Mouse (Mus musculus) hindbrain, embryonic 13.5 days (tissue): ENCODE data around the gene Slc7a14. TPM values are rescaled to one million over a fixed set of nuclear protein-coding genes. Genes with fewer than 3 reads are reported as not detected.

ENCODE experiments used
- ATAC-seq: fragments of 200-750 bp; cut with Nextera tagmentation; 2 replicates; pipeline ENCODE4 v1.8.0; 2017; ENCODE audit warnings: moderate TSS enrichment; ENCODE audit not compliant: low FRiP score
- H3K27ac ChIP-seq: fragments of 300-500 bp; sonication (generic); 2 replicates; pipeline ENCODE4 v1.5.1; 2015; ENCODE audit warnings: inconsistent platforms, mild to moderate bottlenecking, moderate library complexity
- H3K27me3 ChIP-seq: fragments of 300-500 bp; sonication (generic); 2 replicates; pipeline ENCODE4 v1.6.1; 2015; ENCODE audit warnings: mild to moderate bottlenecking, inconsistent platforms
- H3K36me3 ChIP-seq: fragments of 300-500 bp; sonication (generic); 2 replicates; pipeline ENCODE4 v1.6.1; 2015; ENCODE audit warnings: mild to moderate bottlenecking, inconsistent platforms
- H3K4me1 ChIP-seq: fragments of 300-500 bp; sonication (generic); replicated peaks from 2 replicates; pipeline ENCODE4 v1.6.1; 2015; ENCODE audit warnings: inconsistent platforms
- H3K4me2 ChIP-seq: fragments of 300-500 bp; sonication (generic); 2 replicates; pipeline ENCODE4 v1.6.1; 2015; ENCODE audit warnings: inconsistent platforms, mild to moderate bottlenecking, moderate library complexity
- H3K4me3 ChIP-seq: fragments of 300-500 bp; sonication (generic); 2 replicates; pipeline ENCODE4 v1.5.1; 2015; ENCODE audit warnings: mild to moderate bottlenecking, inconsistent platforms
- H3K9ac ChIP-seq: fragments of 300-500 bp; sonication (generic); 2 replicates; pipeline ENCODE4 v1.6.1; 2015; ENCODE audit warnings: mild to moderate bottlenecking, inconsistent platforms
- H3K9me3 ChIP-seq: fragments of 300-500 bp; sonication (generic); 2 replicates; pipeline ENCODE4 v1.6.1; 2016; ENCODE audit warnings: inconsistent platforms
- WGBS: fragments of 180-500 bp; shearing (Covaris S2); methylation state at CpG from one replicate; pipeline ENCODE4 v1.1.7; 2015; 5-methylcytosine and 5-hydroxymethylcytosine counted together
- polyA plus RNA-seq: library from polyadenylated mRNA; unstranded; fragments of >200 nt; fragmentation: Nextera tagmentation; extraction: Ambion mirVana; gene quantifications from 2 replicates; pipeline ENCODE4 v1.2.1, GENCODE M21; 2015

Slc7a14 gene
- polyA plus RNA-seq = 3.8 and 4.8 TPM in 2 replicates

DNA sequence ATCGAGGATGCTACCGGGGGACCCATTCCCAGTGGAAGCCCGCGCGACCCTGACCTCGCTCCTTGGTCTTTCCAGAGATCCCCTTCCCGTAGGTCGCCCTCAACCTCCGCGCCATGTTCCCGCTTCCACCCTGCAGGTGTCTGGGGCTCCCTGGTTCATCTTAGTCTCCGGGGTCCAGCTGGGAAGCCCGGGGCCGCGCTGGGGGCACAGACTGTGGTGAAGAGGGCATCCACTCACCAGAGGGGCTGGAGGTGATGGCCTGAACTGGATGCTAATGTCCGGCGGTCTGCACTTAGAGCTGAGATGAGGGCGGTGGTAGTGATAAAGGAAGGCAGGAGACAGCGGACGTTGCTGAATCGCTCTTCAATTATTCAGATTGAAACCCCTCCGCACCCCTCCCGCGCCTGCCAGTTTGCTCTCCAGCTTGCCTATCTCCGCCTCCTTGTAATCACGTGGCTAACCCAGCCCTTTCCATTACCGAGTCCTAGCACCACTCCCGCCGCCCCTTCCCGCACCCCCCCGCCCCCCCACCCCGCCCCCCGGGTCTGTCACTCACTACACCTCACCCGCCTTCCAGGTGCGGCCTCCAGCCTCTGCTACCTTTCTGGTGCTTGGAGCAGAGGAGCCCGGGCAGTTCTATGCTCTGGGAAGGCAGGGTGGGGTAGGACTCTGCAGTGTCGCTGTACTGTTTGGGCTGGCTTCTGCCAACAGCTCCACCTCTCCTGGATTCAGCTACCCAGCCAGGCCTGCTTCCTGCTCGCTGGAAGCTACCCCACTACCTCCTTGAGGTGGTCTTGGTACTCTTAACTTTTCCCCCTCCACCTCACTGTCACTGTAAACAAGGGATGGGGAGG, at the start of gene Slc7a14:
Slc7a14 (minus strand) TSS at position 445 of the 854 bp plus-strand sequence.
- peaks cover 24% of the 10 kb centered on the region for H3K27me3 ChIP-seq
- H3K4me1 ChIP-seq = peaks cover 20% of the 10 kb centered on the region
- peak; percentile 92 for ATAC-seq
- H3K9me3 ChIP-seq = no peaks in the 10 kb centered on the region
- peak within 1 kb of the TSS; percentile 87 for H3K9ac ChIP-seq
- WGBS = 0% methylated on average over 37 of the region's 38 CpGs
- H3K27ac ChIP-seq = peak within 1 kb of the TSS; percentile 81
- H3K4me2 ChIP-seq = peak within 1 kb of the TSS; percentile 75
- H3K36me3 ChIP-seq = no peaks in the 10 kb centered on the region
- H3K4me3 ChIP-seq = peak within 1 kb of the TSS; percentile 68

DNA sequence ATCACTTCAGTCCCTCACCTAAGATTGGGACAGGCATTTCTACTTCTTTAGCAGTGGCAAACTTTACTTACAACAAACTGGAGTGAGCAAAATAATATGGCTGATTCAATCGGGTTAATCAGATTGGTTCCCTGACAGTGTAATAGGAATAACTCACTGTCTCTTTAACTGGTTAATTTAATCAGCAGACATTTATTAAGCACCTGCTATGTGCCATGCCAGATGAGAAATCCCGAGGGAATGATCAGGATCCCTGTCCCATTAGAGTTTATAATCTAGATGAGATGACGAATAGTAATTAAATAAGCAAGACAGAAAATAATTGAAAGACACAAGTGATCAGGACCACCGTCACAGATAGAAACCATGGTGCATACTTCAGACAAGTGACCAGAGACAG, 36.4 kb upstream of the Slc7a14 start:
- Histone ChIP-seq H3K36me3 (no peaks in the 10 kb centered on the region), H3K27ac (no peak overlapping the region), H3K4me2 (no peak overlapping the region), H3K4me1 (no peaks in the 10 kb centered on the region), H3K27me3 (no peaks in the 10 kb centered on the region), H3K9ac (no peak overlapping the region), H3K4me3 (no peak overlapping the region), H3K9me3 (no peaks in the 10 kb centered on the region)
- 65% methylated on average over 4 of the region's 4 CpGs for WGBS
- peak; percentile 57; the same call in 1 of the 2 replicates for ATAC-seq

DNA sequence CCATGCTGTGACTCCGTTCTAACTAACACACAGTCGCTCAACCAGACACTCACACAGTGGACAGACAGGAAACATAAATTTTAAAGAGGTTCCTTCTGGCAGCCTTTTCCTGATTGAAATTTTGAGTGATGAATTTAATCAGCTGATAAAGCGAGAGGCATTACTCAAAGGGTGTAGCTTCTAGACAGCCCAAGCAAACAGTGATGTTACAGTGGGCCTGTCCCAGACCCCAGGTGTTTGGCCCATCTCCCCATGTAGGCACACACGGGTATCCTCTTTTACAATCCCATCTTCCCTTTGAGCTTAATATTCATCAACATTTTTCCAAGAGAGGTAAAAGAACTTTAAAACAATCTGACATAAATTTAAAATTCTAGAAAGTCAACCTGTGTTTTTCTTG, 35.6 kb upstream of the Slc7a14 start:
- no peaks in the 10 kb centered on the region for H3K4me1 ChIP-seq
- no peak overlapping the region for H3K27ac ChIP-seq
- H3K36me3 ChIP-seq = no peaks in the 10 kb centered on the region
- no peaks in the 10 kb centered on the region for H3K9me3 ChIP-seq
- WGBS = 68% methylated on average over 4 of the region's 4 CpGs
- H3K4me3 ChIP-seq = no peak overlapping the region
- H3K9ac ChIP-seq = no peak overlapping the region
- no peaks in the 10 kb centered on the region for H3K27me3 ChIP-seq
- no peak for ATAC-seq
- H3K4me2 ChIP-seq = no peak overlapping the region

DNA sequence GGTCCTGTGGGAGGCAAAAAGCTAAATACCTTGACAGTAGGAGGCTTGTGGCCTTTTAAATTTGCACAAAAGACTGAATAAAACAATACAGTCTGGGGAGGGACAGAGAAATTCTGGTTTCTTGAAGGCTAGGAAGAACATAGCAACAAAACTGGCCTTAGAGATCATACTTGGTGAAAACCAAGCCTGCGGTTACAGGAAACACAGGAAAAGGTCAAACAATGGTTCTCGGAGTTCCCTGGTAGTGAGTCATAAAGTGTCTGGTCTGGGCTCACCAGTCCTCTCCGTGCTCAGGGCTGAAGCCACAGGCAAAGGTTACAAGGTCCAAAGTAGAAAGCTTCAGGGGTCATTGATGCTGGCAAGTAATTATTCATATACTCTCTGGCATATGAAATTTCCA, 29.1 kb upstream of the Slc7a14 start:
- Histone ChIP-seq H3K36me3 (no peaks in the 10 kb centered on the region), H3K9ac (no peak overlapping the region), H3K9me3 (no peaks in the 10 kb centered on the region), H3K4me3 (no peak overlapping the region), H3K4me2 (no peak overlapping the region), H3K27me3 (no peaks in the 10 kb centered on the region), H3K4me1 (no peaks in the 10 kb centered on the region), H3K27ac (no peak overlapping the region)
- WGBS = 79% methylated on average over 3 of the region's 3 CpGs
- ATAC-seq = no peak

DNA sequence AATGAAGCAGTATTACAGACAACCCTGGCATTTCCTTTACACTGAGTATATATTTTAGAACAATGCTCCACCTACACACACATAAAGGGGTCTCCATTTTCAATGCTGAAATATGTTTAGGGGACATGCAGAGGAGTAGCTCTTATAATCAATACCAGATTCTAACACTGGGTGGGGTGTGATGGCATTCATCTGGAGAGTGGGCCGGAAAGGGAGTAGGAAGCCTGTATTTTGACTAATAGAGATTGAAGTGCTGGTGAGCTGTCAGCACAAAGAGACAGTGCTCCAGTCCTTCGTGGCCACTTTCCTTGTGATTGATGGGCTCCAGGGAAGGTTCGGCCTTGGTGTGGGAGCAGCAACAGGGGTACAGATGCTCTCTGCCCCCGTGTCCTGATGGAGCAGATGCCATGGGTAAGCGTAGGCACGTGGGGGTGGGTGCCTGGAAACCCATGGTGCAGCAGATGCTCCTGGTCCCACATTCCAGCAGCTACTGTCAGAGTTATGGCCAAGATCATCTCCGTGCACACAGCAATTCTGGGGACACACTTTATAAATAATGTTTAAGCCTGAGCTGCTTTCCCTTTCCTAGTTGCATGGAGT, 18.2 kb upstream of the Slc7a14 start:
- 75% methylated on average over 7 of the region's 7 CpGs for WGBS

DNA sequence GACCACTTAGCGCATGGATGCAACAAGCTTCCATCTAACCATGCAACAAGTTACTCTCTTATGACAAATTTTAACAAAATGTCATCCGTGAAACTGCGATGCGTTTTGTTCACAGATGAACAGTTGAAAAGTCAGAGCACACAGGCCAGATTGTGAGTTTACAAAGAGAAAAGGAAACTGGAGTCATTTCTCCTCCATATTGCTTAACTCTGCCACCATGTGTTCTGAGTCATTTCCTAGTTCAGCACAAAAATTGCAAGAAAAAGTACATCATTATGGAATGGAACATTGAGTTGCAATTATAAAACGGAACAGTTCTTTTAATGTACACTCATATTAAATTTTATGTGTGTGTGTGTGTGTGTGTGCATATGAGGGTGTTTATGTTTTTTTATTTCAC, 17.6 kb upstream of the Slc7a14 start:
- H3K4me2 ChIP-seq = no peak overlapping the region
- no peak overlapping the region for H3K9ac ChIP-seq
- no peak for ATAC-seq
- H3K9me3 ChIP-seq = no peaks in the 10 kb centered on the region
- no peaks in the 10 kb centered on the region for H3K4me1 ChIP-seq
- WGBS = 95% methylated on average over 5 of the region's 5 CpGs
- H3K27me3 ChIP-seq = no peaks in the 10 kb centered on the region
- H3K36me3 ChIP-seq = no peaks in the 10 kb centered on the region
- no peak overlapping the region for H3K4me3 ChIP-seq
- no peak overlapping the region for H3K27ac ChIP-seq

More for the DNA sequence above, 18.2 kb upstream of the Slc7a14 start:
- H3K4me1 ChIP-seq = no peaks in the 10 kb centered on the region
- H3K4me2 ChIP-seq = no peak overlapping the region
- no peaks in the 10 kb centered on the region for H3K27me3 ChIP-seq
- no peaks in the 10 kb centered on the region for H3K36me3 ChIP-seq
- H3K4me3 ChIP-seq = no peak overlapping the region
- no peak for ATAC-seq
- no peaks in the 10 kb centered on the region for H3K9me3 ChIP-seq
- no peak overlapping the region for H3K9ac ChIP-seq
- no peak overlapping the region for H3K27ac ChIP-seq

DNA sequence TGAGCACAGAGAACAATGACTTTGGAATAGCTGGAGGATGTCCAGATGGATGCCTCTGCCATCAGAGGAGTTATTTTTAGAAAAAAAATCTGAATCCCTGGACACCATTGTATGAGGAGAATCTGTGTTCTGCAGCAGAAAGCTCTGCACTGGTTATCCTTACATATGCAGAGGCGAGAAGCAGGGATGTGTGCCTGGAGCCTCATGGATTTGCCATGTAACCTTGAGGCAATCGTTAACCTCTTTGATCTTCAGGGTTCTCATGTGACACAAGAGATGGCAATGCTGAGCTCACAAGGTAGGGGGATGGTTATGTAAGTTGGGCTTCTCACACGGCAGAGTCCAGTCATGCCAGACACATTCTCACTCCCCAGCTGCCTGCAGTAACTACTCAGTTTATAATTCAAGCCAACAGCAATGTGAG, 14.1 kb upstream of the Slc7a14 start:
- Histone ChIP-seq H3K9me3 (no peaks in the 10 kb centered on the region), H3K9ac (no peak overlapping the region), H3K36me3 (no peaks in the 10 kb centered on the region), H3K4me2 (no peak overlapping the region), H3K4me3 (no peak overlapping the region), H3K4me1 (no peaks in the 10 kb centered on the region), H3K27me3 (no peaks in the 10 kb centered on the region), H3K27ac (no peak overlapping the region)
- 71% methylated on average over 3 of the region's 3 CpGs for WGBS
- no peak for ATAC-seq

DNA sequence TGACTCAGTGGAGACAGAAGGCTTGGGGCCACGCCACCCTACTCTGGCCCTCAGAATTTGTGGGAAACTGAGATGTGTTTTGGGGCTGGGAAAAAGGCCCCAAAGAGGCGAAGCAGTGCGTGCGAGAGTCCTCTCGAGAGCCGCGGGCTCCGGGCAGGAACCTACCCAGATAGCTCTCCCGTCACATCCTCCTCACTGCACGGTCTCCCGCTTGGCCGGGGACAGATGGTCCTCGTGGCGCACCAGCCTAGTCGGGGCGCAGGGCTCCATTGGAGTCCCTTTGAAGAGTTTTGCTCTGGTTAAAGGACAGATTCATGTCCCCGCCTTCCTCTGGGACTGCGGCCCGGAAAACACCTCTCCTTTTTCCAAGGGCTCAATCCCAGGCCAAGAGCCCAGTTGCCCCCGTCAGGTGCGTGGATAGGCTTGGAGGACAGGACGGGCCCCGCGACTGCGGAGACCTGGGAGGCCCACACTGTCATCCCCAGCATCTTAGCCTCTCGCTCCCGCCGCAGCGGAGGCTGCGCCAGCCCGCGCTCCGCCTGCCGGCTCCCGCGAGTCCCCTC, 726 bp downstream of the Slc7a14 start:
- no peaks in the 10 kb centered on the region for H3K9me3 ChIP-seq
- H3K4me1 ChIP-seq = peaks cover 20% of the 10 kb centered on the region
- peak overlapping the region; percentile 68 for H3K4me3 ChIP-seq
- ATAC-seq = peak; percentile 86
- H3K27ac ChIP-seq = peak overlapping the region; percentile 81
- 2% methylated on average over 36 of the region's 36 CpGs for WGBS
- peak overlapping the region; percentile 87 for H3K9ac ChIP-seq
- no peaks in the 10 kb centered on the region for H3K36me3 ChIP-seq
- peak overlapping the region; percentile 75 for H3K4me2 ChIP-seq
- peaks cover 24% of the 10 kb centered on the region for H3K27me3 ChIP-seq

DNA sequence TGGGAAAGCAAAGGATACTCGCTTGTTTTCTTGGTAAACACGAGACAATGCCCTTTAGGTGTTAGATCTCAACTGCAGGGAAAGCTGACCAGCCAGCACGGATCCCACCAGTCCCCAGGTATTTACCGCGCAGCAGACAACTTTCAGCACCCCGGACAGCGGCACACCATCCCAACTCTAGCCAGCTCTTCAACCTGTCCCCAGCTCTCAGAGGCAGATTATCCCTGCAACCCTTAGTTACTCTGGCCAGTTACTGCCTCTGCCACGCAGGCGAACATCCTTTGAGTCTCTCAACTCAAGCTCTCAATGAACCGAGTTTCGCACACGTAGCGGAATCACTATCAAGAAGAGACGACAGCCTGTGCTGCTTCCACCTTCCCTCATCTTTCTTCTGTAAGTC, 1.3 kb downstream of the Slc7a14 start:
- Histone ChIP-seq H3K27ac (peak overlapping the region; percentile 81), H3K9me3 (no peaks in the 10 kb centered on the region), H3K9ac (peak overlapping the region; percentile 87), H3K27me3 (peaks cover 24% of the 10 kb centered on the region), H3K4me1 (peaks cover 20% of the 10 kb centered on the region), H3K36me3 (no peaks in the 10 kb centered on the region), H3K4me3 (peak overlapping the region; percentile 68), H3K4me2 (peak overlapping the region; percentile 75)
- peak; percentile 5; the same call in 1 of the 2 replicates for ATAC-seq
- WGBS = 3% methylated on average over 14 of the region's 14 CpGs

DNA sequence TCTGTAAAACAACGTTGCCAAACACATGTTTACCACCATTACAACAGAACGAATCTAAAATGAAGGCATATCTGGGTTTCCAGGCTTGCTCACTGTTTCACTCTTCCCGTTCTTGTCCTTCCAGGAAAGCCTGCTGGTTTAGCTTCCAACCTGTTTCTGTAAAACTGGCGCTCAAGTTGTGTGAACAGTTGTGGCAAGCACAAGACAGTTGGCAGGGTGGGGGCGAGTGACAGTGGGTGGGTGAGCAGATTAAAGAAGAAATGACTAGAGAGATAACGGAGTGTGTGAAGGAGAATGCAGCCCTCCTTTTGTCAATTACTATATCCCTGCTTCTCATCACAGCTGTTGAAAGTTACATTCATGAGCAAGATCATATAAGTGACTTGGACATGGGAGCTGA, 2.2 kb downstream of the Slc7a14 start:
- peak overlapping the region; percentile 68; the same call in 1 of the 2 replicates for H3K4me3 ChIP-seq
- no peaks in the 10 kb centered on the region for H3K36me3 ChIP-seq
- no peak overlapping the region for H3K9ac ChIP-seq
- H3K27ac ChIP-seq = no peak overlapping the region
- ATAC-seq = no peak
- peaks cover 24% of the 10 kb centered on the region for H3K27me3 ChIP-seq
- 80% methylated on average over 6 of the region's 6 CpGs for WGBS
- H3K9me3 ChIP-seq = no peaks in the 10 kb centered on the region
- H3K4me2 ChIP-seq = no peak overlapping the region
- H3K4me1 ChIP-seq = peaks cover 20% of the 10 kb centered on the region

DNA sequence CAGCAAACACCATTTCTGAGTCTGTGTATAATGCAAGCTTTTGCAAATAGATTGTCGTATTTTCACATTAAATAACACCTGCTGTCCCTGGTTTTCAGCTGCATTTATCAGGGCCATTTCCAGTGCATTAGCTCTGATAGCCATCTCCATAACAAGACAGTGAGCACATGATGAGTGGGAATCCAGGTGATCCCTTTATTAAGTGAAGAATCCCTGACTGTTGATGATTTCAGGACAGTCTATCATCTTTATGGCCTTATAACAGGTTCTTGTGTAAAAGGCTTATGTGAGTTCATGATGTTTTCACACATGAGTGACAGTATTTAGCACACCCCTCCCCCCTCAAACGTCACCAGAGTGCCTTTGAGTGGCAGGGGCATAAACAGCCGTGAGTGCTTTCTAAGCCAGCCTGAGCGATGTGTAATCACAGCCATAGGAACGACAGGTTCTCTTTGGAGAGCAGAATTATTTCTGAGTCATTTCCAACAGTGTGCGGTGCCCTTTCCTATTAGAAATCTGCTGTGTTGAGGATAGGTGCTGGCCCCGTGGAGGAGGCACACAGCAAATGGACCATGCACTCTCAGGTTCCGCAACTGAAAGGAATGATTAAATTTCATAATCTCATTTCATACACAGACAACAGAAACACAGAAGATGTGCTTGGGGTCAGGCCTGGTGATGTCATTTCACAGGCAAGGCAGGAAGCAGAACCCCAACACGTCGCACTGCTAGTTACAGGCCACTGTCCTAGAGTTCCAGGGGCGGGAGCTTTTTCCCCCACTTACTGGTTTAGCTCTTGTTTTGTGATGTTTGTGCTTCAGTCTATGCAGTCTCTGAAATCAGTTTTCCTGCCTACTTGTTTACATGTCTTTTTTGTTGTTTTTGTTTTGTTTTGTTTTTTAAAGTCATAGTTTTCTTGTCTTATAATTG, 18.2 kb downstream of the Slc7a14 start:
- no peaks in the 10 kb centered on the region for H3K36me3 ChIP-seq
- H3K27me3 ChIP-seq = no peaks in the 10 kb centered on the region
- H3K4me1 ChIP-seq = peaks cover 5% of the 10 kb centered on the region; the same call in 1 of the 2 replicates
- H3K27ac ChIP-seq = peak overlapping the region; percentile 18; the same call in 1 of the 2 replicates
- no peak overlapping the region for H3K4me3 ChIP-seq
- WGBS = 64% methylated on average over 11 of the region's 11 CpGs
- no peak overlapping the region for H3K9ac ChIP-seq
- peak; percentile 57; the same call in 1 of the 2 replicates for ATAC-seq
- no peak overlapping the region for H3K4me2 ChIP-seq
- H3K9me3 ChIP-seq = no peaks in the 10 kb centered on the region
